Mouse (Mus musculus): ENCODE results near the gene Mycbpap. TPM values are rescaled to one million over a fixed set of nuclear protein-coding genes. Genes with fewer than 3 reads are reported as not detected.

Gene Mycbpap
- polyA plus RNA-seq, 1 experiment from 2014 or later: 4.9 TPM

DNA sequence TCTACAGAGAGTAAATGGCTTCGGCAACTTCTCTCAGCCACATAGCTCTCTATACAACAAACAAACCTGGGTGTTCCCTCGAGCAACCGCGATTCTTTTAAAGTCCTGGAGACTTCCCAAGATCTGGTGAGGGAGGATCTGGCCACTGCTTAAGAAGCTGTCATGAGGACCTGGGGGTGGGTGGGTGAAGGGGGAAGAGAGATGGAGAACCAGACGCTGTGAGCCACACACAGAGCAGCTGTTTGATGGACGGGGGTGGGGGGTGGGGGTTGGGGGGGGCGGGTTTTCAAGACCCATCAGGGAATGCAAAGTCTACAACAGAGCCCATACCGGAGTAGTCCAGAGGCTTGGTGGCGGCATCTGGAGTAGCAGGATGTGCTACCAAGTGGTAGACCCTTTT, 8.1 kb downstream of the Mycbpap start:
- 47% methylated on average over 8 of the region's 9 CpGs for WGBS
- H3K9me3 ChIP-seq (ENCODE audit: control insufficient read depth, low read length): no peaks in the 10 kb centered on the region

DNA sequence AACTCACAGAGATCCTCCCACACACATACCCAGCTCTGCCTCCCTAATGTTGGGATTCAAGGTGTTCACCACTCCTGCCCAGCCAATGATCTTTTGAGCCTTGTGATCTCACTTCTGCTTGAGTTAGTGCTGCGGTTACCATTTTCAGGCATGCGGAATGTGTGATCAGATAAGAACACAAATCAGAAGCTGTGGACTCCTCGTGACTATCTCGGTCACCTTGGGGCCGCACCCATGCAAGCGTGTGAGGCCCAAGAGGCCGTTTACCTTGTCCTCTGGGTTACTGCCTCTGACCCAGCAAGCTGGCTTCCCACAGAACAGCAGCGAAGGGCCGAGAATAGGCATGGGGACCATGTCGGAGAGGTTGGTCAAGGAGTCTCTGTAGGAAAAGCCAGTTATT, 12.6 kb downstream of the Mycbpap start:
- Histone ChIP-seq H3K27ac (replicated peaks; ENCODE audit: low read depth, low read length) (no peak overlapping the region), H3K4me2 (ENCODE audit: low read depth, severe bottlenecking) (no peak overlapping the region), H3K9ac (ENCODE audit: low read length) (no peak overlapping the region), H3K4me1 (ENCODE audit: control insufficient read depth, insufficient read depth, low read length) (no peaks in the 10 kb centered on the region), H3K27me3 (ENCODE audit: control insufficient read depth, insufficient read depth, low read length) (no peaks in the 10 kb centered on the region), H3K4me3 (ENCODE audit: low read depth, low read length) (no peak overlapping the region), H3K36me3 (ENCODE audit: control insufficient read depth, insufficient read depth, low read length) (no peaks in the 10 kb centered on the region), H3K9me3 (ENCODE audit: control insufficient read depth, low read length) (no peaks in the 10 kb centered on the region)
- DNase-seq (ENCODE audit: low spot score): no peak
- no peak for ATAC-seq (ENCODE audit: insufficient number of reproducible peaks, low FRiP score, low TSS enrichment, low read depth)
- WGBS: 92% methylated on average over 10 of the region's 10 CpGs

More for the DNA sequence above, 8.1 kb downstream of the Mycbpap start:
- Histone ChIP-seq H3K9ac (ENCODE audit: low read length) (no peak overlapping the region), H3K36me3 (ENCODE audit: control insufficient read depth, insufficient read depth, low read length) (no peaks in the 10 kb centered on the region), H3K4me3 (ENCODE audit: low read depth, low read length) (no peak overlapping the region), H3K4me2 (ENCODE audit: low read depth, severe bottlenecking) (no peak overlapping the region), H3K27me3 (ENCODE audit: control insufficient read depth, insufficient read depth, low read length) (no peaks in the 10 kb centered on the region), H3K27ac (replicated peaks; ENCODE audit: low read depth, low read length) (no peak overlapping the region), H3K4me1 (ENCODE audit: control insufficient read depth, insufficient read depth, low read length) (no peaks in the 10 kb centered on the region)
- ATAC-seq (ENCODE audit: insufficient number of reproducible peaks, low FRiP score, low TSS enrichment, low read depth) (no peak), DNase-seq (ENCODE audit: low spot score) (no peak)

DNA sequence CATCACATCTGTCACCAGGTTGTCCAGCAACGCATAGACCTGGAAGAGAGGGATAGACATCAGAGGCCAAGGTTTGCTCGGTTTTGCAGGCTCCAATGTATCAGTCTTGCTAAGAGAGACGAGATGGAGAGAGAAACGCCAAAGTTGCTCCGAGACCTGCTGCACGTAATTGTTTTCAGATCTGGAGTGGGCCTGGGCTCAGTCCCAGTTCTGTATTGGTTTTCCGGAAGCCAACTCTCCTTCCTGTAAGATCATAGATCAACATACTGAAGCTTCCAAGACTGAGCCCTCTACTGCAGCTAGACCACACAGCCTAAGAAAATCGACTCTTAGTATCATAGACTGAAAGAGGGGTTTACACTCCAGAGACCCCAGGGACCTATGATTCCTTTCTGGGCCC, 20.1 kb downstream of the Mycbpap start:
- Histone ChIP-seq H3K4me1 (ENCODE audit: control insufficient read depth, insufficient read depth, low read length) (peaks cover 28% of the 10 kb centered on the region), H3K36me3 (ENCODE audit: control insufficient read depth, insufficient read depth, low read length) (no peaks in the 10 kb centered on the region), H3K4me3 (ENCODE audit: low read depth, low read length) (no peak overlapping the region), H3K9me3 (ENCODE audit: control insufficient read depth, low read length) (no peaks in the 10 kb centered on the region), H3K27me3 (ENCODE audit: control insufficient read depth, insufficient read depth, low read length) (no peaks in the 10 kb centered on the region), H3K9ac (ENCODE audit: low read length) (no peak overlapping the region), H3K4me2 (ENCODE audit: low read depth, severe bottlenecking) (no peak overlapping the region), H3K27ac (replicated peaks; ENCODE audit: low read depth, low read length) (no peak overlapping the region)
- no peak for DNase-seq (ENCODE audit: low spot score)
- WGBS: 89% methylated on average over 8 of the region's 8 CpGs
- ATAC-seq (ENCODE audit: insufficient number of reproducible peaks, low FRiP score, low TSS enrichment, low read depth): no peak

DNA sequence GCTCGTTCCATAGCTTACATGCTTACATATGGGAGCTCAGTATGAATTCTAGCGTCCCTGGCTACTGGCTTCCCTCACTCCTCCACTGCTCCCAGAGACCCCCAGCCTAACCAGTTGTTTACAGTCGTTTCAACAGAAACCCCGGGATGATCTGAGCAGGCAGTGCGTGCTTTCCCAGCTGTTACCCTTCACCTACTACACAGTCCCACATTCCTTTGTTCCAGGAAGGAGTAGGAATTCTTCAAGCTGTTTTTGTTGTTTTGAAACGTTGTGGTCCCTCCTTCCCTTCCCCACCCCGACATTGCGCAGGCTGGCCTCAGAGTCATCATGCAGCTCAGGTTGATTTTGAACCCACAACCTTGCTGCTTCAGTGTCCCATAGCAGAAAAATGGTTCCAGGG, 21.2 kb downstream of the Mycbpap start:
- ATAC-seq (ENCODE audit: insufficient number of reproducible peaks, low FRiP score, low TSS enrichment, low read depth): no peak
- Histone ChIP-seq H3K4me2 (ENCODE audit: low read depth, severe bottlenecking) (peak overlapping the region; percentile 71; the same call in 1 of the 2 replicates), H3K4me1 (ENCODE audit: control insufficient read depth, insufficient read depth, low read length) (peaks cover 28% of the 10 kb centered on the region), H3K27me3 (ENCODE audit: control insufficient read depth, insufficient read depth, low read length) (no peaks in the 10 kb centered on the region), H3K9me3 (ENCODE audit: control insufficient read depth, low read length) (no peaks in the 10 kb centered on the region), H3K9ac (ENCODE audit: low read length) (peak overlapping the region; percentile 24; the same call in 1 of the 2 replicates), H3K4me3 (ENCODE audit: low read depth, low read length) (no peak overlapping the region), H3K36me3 (ENCODE audit: control insufficient read depth, insufficient read depth, low read length) (no peaks in the 10 kb centered on the region), H3K27ac (replicated peaks; ENCODE audit: low read depth, low read length) (no peak overlapping the region)
- WGBS: 24% methylated on average over 8 of the region's 8 CpGs
- DNase-seq (ENCODE audit: low spot score): no peak

DNA sequence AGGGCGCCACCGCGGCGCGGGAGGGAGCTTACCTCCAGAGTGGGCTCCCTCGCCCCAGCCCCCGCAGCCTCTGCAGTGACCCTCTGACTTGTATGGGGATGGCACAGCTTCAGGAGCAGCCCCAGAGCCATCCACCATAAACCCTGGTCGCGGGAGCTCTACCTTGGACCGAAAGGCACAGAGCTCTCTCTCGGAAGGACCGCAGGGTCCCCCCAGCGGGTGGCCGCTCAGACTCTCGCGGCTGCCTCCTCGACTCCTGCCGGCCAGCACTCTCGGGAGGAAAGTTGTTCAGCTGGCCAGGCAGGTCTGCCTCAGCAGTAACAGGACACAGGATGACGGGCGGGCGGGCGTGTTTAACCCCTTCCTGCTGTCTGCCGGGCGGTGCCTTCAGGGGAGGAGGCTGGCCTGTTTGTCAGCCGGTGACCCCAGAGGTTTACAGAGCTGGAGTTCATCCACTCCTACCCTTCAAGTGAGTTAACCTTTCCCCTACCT, 21.8 kb downstream of the Mycbpap start, which contains the start of gene Epn3:
Gene Epn3, minus strand, starts transcription at position 314 of the 492 bp plus-strand sequence.
- H3K9me3 ChIP-seq (ENCODE audit: control insufficient read depth, low read length): no peaks in the 10 kb centered on the region
- H3K4me1 ChIP-seq (ENCODE audit: control insufficient read depth, insufficient read depth, low read length): peaks cover 28% of the 10 kb centered on the region
- H3K9ac ChIP-seq (ENCODE audit: low read length): peak within 1 kb of the TSS; percentile 56
- H3K4me3 ChIP-seq (ENCODE audit: low read depth, low read length): peak within 1 kb of the TSS; percentile 31
- WGBS: 0% methylated on average over 26 of the region's 26 CpGs
- H3K4me2 ChIP-seq (ENCODE audit: low read depth, severe bottlenecking): peak within 1 kb of the TSS; percentile 71
- peak; percentile 46; the same call in 1 of the 2 replicates for ATAC-seq (ENCODE audit: insufficient number of reproducible peaks, low FRiP score, low TSS enrichment, low read depth)
- DNase-seq (ENCODE audit: low spot score): peak; percentile 77
- no peak within 1 kb of the TSS for H3K27ac ChIP-seq (replicated peaks; ENCODE audit: low read depth, low read length)
- H3K36me3 ChIP-seq (ENCODE audit: control insufficient read depth, insufficient read depth, low read length): no peaks in the 10 kb centered on the region
- H3K27me3 ChIP-seq (ENCODE audit: control insufficient read depth, insufficient read depth, low read length): no peaks in the 10 kb centered on the region

DNA sequence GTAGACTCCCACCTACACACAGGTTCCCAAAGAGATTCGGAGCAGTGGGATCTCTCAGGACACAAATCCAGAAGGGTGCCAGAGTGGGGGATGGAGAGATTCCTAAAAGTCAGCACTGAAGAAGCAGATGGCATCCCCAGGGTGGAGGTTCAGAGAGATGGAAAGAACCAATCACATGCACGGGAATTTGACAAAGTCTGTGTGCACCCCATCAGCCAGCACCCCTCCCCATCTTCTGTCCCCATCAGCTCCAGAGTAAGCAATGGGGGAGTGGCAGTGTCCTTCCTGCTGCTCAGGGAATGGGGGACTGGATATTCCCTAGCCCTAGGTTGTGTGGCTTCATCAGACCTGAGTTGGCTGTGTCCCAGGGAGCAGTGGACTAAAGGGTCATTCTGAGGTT, 22.5 kb downstream of the Mycbpap start:
- Histone ChIP-seq H3K27me3 (ENCODE audit: control insufficient read depth, insufficient read depth, low read length) (no peaks in the 10 kb centered on the region), H3K4me3 (ENCODE audit: low read depth, low read length) (no peak overlapping the region), H3K27ac (replicated peaks; ENCODE audit: low read depth, low read length) (no peak overlapping the region), H3K36me3 (ENCODE audit: control insufficient read depth, insufficient read depth, low read length) (no peaks in the 10 kb centered on the region), H3K4me2 (ENCODE audit: low read depth, severe bottlenecking) (peak overlapping the region; percentile 71; the same call in 1 of the 2 replicates), H3K9ac (ENCODE audit: low read length) (no peak overlapping the region), H3K9me3 (ENCODE audit: control insufficient read depth, low read length) (no peaks in the 10 kb centered on the region), H3K4me1 (ENCODE audit: control insufficient read depth, insufficient read depth, low read length) (peaks cover 28% of the 10 kb centered on the region)
- WGBS: 6% methylated on average over 2 of the region's 2 CpGs
- DNase-seq (ENCODE audit: low spot score) (no peak), ATAC-seq (ENCODE audit: insufficient number of reproducible peaks, low FRiP score, low TSS enrichment, low read depth) (peak; percentile 22; the same call in 1 of the 2 replicates)

DNA sequence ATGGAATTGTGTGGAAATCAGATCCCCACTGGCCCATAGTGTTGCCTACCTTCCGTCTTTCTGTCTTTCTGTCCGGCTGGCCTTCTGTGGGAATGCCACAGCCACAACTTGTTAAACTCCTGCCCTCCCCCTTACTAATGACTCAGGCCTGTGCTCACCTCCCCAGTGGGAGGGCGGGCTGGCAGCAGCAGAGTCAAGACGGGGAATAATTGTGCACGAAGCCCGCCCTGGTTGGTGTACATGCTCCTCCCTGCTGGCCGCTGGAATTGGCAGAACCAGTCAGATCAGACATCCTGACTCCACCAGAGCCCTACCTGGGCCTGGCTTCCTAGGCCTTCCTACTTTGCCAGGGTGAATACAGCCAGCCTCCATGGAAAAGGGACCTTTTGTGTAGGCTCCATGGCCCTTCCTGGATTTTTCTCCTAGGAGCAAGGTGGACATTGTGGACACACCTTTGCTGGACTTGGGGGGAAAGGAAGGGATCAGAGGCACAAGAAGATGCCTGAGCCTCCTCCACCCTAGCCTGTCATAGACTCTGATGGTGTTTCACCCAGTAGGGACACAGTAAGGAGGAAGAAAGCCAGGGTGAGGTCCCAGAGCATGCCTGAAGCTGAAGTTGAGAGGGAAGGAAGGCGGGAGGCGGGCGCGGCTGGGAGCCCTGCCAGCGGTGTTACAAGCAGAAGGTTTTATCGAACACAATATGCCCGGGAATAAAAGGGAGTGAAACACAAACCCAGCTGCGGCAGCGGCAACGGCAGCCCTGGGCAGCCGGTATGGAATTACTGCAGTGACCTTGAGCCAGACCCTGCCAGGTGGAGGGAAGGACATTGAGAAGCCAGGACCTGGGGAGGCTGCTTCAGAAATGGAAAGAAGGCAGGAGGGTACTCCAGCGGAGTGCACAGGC, 23.2 kb downstream of the Mycbpap start:
- 19% methylated on average over 19 of the region's 19 CpGs for WGBS
- Histone ChIP-seq H3K27ac (replicated peaks; ENCODE audit: low read depth, low read length) (no peak overlapping the region), H3K9me3 (ENCODE audit: control insufficient read depth, low read length) (no peaks in the 10 kb centered on the region), H3K36me3 (ENCODE audit: control insufficient read depth, insufficient read depth, low read length) (no peaks in the 10 kb centered on the region), H3K27me3 (ENCODE audit: control insufficient read depth, insufficient read depth, low read length) (no peaks in the 10 kb centered on the region), H3K4me3 (ENCODE audit: low read depth, low read length) (no peak overlapping the region), H3K4me2 (ENCODE audit: low read depth, severe bottlenecking) (peak overlapping the region; percentile 71), H3K9ac (ENCODE audit: low read length) (no peak overlapping the region), H3K4me1 (ENCODE audit: control insufficient read depth, insufficient read depth, low read length) (peaks cover 28% of the 10 kb centered on the region)
- DNase-seq (ENCODE audit: low spot score): peak; percentile 47
- no peak for ATAC-seq (ENCODE audit: insufficient number of reproducible peaks, low FRiP score, low TSS enrichment, low read depth)

DNA sequence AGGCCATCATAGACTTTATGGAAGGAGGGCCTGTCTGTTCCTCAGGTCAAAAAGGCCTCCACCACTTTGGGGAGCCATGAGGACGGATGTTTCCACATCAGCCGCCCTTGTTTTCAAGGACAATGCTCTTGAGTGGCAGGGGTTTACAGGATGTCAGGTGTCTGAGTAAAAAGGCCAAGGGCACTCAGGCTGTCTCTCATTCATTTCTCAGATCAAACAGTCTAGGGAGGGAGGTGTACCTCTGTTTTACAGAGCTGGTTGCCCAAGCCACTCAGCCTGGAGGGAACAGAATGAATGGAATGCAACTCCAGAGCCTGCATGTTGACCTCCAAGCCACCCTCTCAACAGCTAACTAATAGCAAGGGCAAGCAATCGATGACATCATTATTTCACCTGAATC, 26.1 kb downstream of the Mycbpap start:
- Histone ChIP-seq H3K9ac (ENCODE audit: low read length) (no peak overlapping the region), H3K9me3 (ENCODE audit: control insufficient read depth, low read length) (no peaks in the 10 kb centered on the region), H3K36me3 (ENCODE audit: control insufficient read depth, insufficient read depth, low read length) (no peaks in the 10 kb centered on the region), H3K27ac (replicated peaks; ENCODE audit: low read depth, low read length) (no peak overlapping the region), H3K4me3 (ENCODE audit: low read depth, low read length) (no peak overlapping the region), H3K4me1 (ENCODE audit: control insufficient read depth, insufficient read depth, low read length) (peaks cover 31% of the 10 kb centered on the region), H3K4me2 (ENCODE audit: low read depth, severe bottlenecking) (no peak overlapping the region), H3K27me3 (ENCODE audit: control insufficient read depth, insufficient read depth, low read length) (no peaks in the 10 kb centered on the region; the same call in 1 of the 2 replicates)
- DNase-seq (ENCODE audit: low spot score) (no peak), ATAC-seq (ENCODE audit: insufficient number of reproducible peaks, low FRiP score, low TSS enrichment, low read depth) (no peak)
- WGBS: 88% methylated on average over 3 of the region's 3 CpGs
